Mouse (Mus musculus): ENCODE results near the gene Crebrf.

The Crebrf gene

DNA sequence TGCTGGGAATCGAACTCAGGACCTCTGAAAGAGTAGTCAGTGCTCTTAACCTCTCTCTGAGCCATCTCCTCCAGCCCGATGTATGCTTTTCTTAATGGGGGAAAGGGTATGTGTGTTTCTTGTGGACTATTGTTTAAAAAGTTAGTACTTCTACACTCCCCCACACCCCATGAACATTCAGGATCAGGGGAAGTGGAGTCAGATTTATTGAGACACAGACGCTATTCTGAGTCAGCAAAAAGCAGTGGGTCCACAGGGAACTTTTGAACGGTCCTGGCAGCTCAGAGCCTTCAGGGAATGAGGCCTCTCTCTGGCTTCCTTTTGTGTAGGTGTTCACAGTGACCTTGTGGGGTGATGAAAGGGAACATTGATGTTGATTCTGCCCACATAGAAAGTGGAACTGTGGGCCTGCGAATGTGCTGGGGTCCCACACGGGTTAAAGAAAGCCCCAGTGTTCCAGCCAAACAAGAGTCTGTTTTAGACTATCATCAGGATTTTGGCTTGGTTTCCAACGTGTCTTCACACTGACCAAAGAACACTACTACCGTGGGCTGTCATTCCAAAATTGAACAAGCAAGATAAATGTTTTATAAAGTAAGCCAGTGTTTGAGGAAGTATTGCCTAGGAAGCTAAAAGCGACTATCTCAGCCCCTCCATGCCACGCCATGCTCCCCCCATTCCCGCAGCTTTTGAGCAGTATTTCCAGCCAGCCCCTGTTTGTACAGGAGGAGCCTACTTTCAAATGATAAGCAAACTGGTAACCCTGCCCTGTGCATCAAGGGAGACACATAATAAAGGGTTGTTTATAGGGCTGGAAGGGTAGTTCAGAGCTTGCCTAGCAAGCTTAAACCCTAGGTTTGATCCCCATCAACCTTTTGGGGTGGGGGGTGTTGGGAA is 9.7 kb upstream of the Crebrf start:
- no peak for DNase-seq (ENCODE audit: low spot score in 2 of 2)

DNA sequence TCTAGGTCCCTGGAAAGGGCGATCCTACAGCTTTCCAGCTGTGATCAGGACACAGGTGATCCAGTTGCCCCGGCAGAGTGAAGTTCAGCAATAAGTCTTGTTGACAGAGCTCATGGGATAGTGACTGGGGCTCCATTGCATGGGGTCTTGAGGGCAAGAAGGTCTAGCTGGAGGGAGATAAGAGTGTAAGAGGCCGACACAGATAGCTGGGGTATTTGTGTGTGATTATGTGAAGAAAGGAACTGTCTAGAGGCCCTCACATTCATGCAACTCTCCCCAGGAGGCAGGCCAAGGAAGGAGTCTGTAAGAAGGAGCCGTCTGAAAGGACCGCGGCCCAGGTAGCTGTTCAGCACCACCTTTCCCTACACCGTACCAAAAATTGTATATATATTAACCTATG is 8.4 kb upstream of the Crebrf start:
- no peak for DNase-seq (ENCODE audit: low spot score in 2 of 2)

DNA sequence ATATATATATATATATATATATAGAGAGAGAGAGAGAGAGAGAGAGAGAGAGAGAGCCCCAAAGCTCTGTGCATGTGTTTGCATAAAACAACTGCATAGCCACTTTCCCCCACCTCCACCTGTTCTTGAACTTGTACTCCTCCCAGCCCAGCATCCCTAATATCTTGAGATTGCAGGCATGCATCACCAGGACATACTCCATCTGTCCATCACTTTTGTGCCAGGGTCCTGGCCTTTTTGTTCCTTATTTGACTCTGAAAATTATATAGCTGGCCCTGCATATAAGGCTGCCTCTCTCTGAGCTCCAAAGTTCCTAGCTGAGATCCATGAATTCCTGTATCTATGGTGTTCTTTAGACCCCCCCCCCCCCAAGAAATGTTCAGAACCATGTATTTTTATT is 7.0 kb upstream of the Crebrf start:
- DNase-seq (ENCODE audit: low spot score in 2 of 2), result no peak

GRCm38 (mm10) chr17:26708993-26709590 is 6.4 kb upstream of the Crebrf start:
- DNase-seq (ENCODE audit: low spot score in 2 of 2), result no peak

- DNase-seq (ENCODE audit: low spot score in 2 of 2), result no peak
Observed at GRCm38 (mm10) chr17:26710049-26710448, 5.4 kb upstream of the Crebrf start.

DNA sequence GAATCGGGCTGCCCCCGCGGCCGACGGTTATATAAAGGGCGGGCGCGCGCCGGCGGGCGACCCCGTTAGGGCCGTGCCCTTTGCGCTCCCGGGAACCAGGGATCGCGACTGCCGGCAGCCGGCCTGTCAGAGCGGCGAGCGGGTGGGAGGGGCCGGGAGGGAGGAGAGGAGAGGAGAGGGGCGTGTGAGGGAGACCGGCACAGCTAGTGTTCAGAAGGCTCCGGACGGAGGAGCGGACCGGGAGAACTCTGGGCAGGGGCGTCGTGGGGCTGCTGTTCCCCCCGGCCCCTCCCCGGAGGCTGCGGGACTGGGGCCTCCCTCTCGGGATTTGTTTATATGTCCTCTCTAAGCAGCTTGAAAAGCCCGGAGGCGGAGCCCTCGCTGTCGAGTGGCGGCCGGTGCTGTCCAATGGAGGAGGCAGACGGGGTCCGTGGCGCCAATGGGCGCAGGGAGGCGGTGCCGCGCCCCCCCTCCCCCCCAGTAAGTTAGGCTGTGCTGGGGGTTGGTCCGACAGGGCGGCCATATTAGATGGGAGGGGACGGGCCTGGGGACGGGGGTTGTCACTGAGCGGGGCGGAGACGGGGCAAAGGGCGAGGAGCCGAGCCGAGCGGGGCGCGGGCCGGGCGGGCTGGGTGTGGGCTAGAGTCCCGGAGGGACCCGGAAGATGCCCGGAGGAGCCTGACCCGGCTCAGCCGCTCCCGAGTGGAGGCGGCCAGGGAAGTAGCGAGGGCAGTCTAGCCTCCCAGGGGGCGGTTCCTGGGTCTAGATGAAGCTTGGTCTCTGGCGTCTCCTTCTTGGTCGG is 667 bp downstream of the Crebrf start:
- DNase-seq (ENCODE audit: low spot score in 2 of 2), result peak; percentile 93 to 95

DNA sequence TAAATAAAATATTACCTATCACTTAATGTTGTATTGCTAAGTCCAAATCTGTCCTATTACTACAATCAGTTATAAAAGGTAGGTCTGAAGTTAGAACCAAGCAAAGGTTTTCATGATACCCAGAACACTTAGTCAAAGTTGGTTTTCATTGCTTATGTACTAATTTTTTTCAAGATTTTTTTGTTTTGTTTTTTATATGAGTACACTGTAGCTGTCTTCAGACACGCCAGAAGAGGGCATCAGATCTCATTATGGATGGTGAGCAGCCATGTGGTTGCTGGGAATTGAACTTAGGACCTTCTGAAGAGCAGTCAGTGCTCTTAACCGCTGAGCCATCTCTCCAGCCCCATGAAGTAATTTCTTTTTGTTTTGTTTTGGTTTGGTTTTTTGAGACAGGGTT is 2.4 kb downstream of the Crebrf start:
- no peak for DNase-seq (ENCODE audit: low spot score in 2 of 2)

DNA sequence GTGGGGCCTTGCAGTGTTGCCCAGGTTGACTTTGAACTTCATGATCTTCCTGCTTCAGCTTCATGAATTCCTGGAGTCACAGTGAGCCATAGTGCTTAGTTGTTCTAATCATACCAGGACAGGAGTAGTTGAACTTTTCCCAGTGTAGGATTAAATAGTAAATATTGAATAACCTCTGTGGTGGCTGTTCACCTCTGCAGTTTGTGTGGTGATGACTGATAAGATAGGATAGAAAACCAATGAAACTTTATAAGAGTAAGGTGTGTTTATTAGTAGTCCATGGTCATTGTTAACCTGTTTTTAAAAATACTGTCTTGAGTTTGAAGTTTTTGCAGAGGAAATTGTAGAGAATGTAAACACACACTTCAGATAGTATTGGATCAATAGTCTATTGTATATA is 4.0 kb downstream of the Crebrf start:
- no peak for DNase-seq (ENCODE audit: low spot score in 2 of 2)

DNA sequence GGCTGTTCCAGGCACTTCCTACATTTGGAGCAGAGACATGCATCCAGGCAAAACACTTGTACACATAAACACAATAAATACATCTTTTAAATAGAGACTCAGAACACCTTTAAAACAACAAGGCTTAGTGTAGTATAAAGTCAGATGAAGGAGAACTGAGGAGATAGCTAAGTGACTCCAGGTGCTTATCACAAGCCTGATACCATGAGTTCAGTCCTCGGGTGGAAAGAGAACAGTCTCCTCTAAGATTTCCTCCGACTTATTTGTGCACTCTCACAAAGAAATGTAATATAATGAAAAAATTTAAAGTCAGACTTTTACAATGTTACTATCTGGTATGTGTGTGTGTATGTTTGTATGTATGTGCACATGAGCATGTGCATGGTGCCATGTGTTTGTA is 6.4 kb downstream of the Crebrf start:
- DNase-seq (ENCODE audit: low spot score in 2 of 2), result no peak

DNA sequence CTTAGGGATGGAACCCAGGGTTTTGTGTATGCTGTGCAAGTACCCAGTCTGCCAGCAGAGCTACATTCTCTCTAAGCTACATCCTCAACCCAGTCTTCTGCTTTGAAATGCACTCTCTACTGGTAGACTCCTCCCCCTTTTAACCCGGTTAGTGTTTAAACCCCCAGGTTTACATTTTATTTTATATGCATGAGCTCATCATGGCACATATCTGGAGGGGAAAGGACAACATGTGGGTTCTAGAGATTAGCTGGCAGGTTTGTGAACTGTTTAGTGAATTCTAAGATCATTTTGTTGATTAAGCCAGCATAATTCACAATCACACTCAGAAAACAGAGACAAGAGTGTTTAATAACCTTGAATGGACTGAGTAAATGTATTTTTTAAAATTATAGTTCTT is 9.3 kb downstream of the Crebrf start:
- DNase-seq (ENCODE audit: low spot score in 2 of 2), result no peak

GRCm38 (mm10) chr17:26726674-26727073 is 11.2 kb downstream of the Crebrf start:
- no peak for DNase-seq (ENCODE audit: low spot score in 2 of 2)

DNA sequence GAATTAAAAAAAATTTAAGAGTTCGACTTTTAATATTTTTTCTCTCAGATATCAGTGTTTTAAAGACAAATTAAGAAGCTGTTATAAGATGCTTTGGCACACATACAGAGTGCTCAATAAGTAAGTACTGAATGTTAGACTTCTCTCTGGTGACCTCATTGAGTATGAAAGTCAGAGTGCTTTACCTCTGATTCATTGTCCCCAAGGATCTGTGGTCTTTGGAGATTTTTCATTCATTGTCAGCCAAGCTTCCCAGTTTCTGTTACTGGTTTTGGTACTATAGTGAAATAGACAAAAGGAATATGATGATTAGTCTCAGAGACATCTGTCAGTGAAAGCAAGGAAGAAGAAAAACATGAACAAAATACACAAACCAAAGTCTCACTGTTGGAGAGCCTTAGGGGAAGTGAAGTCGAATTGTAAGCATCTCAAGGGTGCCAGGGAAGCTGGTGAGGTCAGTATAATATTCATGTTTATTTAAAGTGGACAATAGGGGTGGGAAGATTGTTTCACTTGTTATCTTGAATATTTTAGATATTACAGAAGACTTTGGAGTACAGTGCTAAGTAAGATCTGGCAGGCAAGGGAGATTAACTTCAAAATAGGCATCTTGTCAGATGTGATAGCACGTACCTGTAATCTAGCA is 11.8 kb downstream of the Crebrf start:
- no peak for DNase-seq (ENCODE audit: low spot score in 2 of 2)

GRCm38 (mm10) chr17:26742581-26742980 is 27.1 kb downstream of the Crebrf start:
- no peak for DNase-seq (ENCODE audit: low spot score in 2 of 2)

DNA sequence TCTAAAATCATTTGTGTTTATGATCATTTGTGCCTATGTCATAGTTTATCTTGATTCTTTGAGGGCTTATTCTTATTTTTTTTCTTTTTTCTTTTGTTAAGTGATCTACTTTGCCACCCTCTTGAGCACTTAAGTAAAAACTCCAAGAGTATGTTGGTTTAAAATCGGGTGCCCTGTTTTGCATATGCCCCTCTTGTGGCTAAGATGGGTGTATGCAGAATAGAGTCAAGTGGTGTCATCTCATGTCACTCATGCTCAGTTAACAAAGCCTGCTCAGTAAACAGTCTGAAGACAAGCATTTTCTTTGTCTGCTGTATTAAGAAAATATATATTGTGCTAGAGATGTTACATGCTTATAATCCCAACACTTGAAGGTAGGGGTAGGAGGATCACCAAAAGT is 27.8 kb downstream of the Crebrf start:
- DNase-seq (ENCODE audit: low spot score in 2 of 2), result no peak

DNA sequence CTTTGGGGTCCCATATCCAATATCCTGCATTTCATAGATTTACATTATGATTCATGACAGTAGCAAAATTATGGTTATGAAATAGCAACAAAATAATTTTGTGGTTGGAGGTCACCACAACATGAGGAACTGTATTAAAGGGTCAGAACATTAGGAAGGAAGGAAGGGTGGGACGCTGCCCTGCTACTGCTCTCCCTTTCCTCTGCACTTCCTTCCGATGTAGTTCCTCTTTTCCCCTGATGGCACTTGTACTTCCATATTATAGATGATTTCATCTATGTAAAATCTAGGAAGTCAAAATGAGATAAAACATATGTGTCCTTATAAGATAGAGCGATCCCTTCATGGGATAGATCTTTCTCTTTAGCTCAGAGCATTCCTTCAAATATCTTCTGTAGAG is 34.5 kb downstream of the Crebrf start:
- DNase-seq (ENCODE audit: low spot score in 2 of 2), result no peak

- no peak for DNase-seq (ENCODE audit: low spot score in 2 of 2)
Observed at GRCm38 (mm10) chr17:26752297-26752696, 36.8 kb downstream of the Crebrf start.

GRCm38 (mm10) chr17:26753476-26753875 is 38.0 kb downstream of the Crebrf start:
- DNase-seq (ENCODE audit: low spot score in 2 of 2), result no peak

DNA sequence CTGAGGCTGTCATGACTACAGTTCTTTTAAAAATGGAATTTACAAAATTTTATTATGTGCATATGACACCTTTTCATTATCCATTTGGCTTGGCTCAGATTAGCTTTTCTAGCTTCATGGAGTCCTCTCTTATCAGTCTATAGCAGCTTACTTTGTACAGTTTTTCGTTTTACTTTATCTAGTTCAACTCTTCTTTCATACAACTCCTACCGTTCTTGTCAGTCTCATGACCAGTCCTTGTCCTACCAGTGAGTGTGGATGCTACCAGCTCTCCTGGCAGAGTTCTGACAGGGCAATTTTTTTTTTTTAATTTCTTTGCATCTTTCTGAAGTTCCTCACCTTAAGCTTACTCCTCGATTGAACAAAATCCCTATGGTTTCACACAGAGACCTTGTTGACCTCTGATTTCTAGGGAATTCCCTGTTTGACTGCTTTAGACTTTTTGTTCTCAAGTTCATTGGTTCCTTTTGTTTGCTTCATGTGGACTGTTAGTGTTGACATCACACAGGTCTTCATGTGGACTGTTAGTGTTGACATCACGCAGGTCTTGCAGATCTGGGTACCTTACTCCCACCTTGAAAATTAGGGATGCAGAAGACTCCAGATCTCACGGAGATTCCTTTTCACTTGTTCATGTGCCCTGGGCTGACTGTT is 51.8 kb downstream of the Crebrf start:
- DNase-seq (ENCODE audit: low spot score in 2 of 2), result no peak

GRCm38 (mm10) chr17:26767754-26768124 is 52.3 kb downstream of the Crebrf start:
- DNase-seq (ENCODE audit: low spot score in 2 of 2), result no peak

- DNase-seq (ENCODE audit: low spot score in 2 of 2), result no peak
Observed at GRCm38 (mm10) chr17:26776211-26776610, 60.8 kb downstream of the Crebrf start.

DNA sequence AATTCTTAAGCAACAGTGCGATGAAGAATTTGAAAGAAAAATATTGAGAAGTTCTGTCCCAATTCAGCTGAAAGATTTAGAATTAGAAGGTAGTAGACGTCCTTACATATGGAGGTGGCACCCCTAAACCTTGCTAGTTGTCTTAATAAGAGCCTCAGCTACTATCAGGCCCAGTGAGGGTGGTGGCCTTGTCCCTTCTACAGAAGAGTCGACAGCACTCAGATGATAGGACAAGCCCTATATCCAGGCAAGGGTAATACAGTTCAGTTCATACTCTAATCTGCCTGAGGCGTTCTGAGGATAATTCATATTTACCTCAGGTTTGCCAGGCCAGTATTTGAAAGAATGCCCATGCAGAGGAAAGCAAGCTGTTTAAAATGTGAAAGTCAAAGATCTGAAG is 62.6 kb downstream of the Crebrf start:
- no peak for DNase-seq (ENCODE audit: low spot score in 2 of 2)

All from right cerebral cortex, postnatal 36 days (tissue).